Comparison of ENCODE assay signal across 10 mouse cellular contexts in the genomic region with DNA sequence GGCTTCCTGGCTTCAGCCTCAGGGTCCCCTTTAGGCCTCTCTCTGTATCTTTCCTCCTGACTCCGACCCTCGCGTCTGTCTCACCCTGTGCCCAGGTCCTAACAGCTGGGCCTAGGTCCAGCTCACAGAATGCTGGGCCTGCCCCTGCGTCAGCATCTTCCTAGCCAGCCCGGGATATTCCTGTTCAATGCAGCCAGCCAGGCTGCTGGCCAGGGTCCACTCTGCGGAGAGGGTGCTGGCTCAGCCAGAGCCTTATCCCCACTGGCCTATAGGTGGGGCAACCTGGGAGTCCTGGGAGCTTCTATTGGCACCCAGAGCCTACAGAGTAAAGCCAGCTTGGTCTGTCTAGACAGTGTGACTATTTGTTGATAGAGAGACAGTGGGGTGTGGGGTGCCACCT. TPM values are rescaled to one million over a fixed set of nuclear protein-coding genes. Genes with fewer than 3 reads are reported as not detected.
A peak's percentile ranks its signal among the peaks of the same experiment; 100 is the strongest.
DNase-seq lines count a peak whose midpoint lies in the region; ATAC-seq and TF ChIP-seq lines count a peak whose summit lies in the region.
"Had no signal": no experiment of that assay in that cellular context is flagged by ENCODE, and none has a peak within 500 bp of the region (broad histone marks: within the 10 kb centered on the region; RNA-seq: fewer than 3 reads in every experiment).

No protein-coding gene starts in this region.

- TF ChIP-seq CTCF in hindbrain, postnatal 0 days (IDR thresholded peaks at IDR 0.05; ENCODE audit: low read depth) = no peak

- H3K9me3 ChIP-seq in hindbrain, embryonic 13.5 days = no peaks in the 10 kb centered on the region
- H3K9me3 ChIP-seq in hindbrain, postnatal 0 days (ENCODE audit: low read length) = no peaks in the 10 kb centered on the region
- no peaks in the 10 kb centered on the region for H3K9me3 ChIP-seq in embryonic facial prominence, embryonic 13.5 days
- no peaks in the 10 kb centered on the region for H3K9me3 ChIP-seq in heart, embryonic 15.5 days (replicated peaks)
- no peaks in the 10 kb centered on the region for H3K9me3 ChIP-seq in liver, embryonic 11.5 days (ENCODE audit: control insufficient read depth, low read length)

- H3K36me3 ChIP-seq in hindbrain, embryonic 13.5 days = no peaks in the 10 kb centered on the region
- H3K36me3 ChIP-seq in hindbrain, postnatal 0 days (ENCODE audit: insufficient read depth, low read length) = no peaks in the 10 kb centered on the region
- no peaks in the 10 kb centered on the region for H3K36me3 ChIP-seq in embryonic facial prominence, embryonic 13.5 days
- no peaks in the 10 kb centered on the region for H3K36me3 ChIP-seq in heart, embryonic 15.5 days
- H3K36me3 ChIP-seq in liver, embryonic 11.5 days (ENCODE audit: control insufficient read depth, insufficient read depth, low read length) = peaks cover 13% of the 10 kb centered on the region

- no peak for ATAC-seq in hindbrain, embryonic 13.5 days (ENCODE audit: low FRiP score)
- no peak for ATAC-seq in hindbrain, postnatal 0 days
- no peak for ATAC-seq in embryonic facial prominence, embryonic 13.5 days (ENCODE audit: insufficient number of reproducible peaks, insufficient read depth, low FRiP score, low TSS enrichment, low read depth)
- ATAC-seq in heart, embryonic 15.5 days (replicated peaks; ENCODE audit: insufficient number of reproducible peaks, insufficient read depth, low FRiP score, low read depth) = no peak
- ATAC-seq in liver, embryonic 11.5 days (replicated peaks; ENCODE audit: low FRiP score) = no peak

- peak overlapping the region; percentile 13; the same call in 1 of the 2 replicates for H3K9ac ChIP-seq in hindbrain, embryonic 13.5 days
- H3K9ac ChIP-seq in hindbrain, postnatal 0 days (replicated peaks; ENCODE audit: low read length) = no peak overlapping the region
- 0 out of 2 replicates have a peak overlapping the region, but pooled peaks have one; percentile 27 for H3K9ac ChIP-seq in embryonic facial prominence, embryonic 13.5 days
- H3K9ac ChIP-seq in heart, embryonic 15.5 days = no peak overlapping the region
- H3K9ac ChIP-seq in liver, embryonic 11.5 days (ENCODE audit: low read depth, low read length) = peak overlapping the region; percentile 93

- H3K4me2 ChIP-seq in hindbrain, embryonic 13.5 days = no peak overlapping the region
- no peak overlapping the region for H3K4me2 ChIP-seq in hindbrain, postnatal 0 days (ENCODE audit: low read depth, low read length)
- no peak overlapping the region; the same call in 1 of the 2 replicates for H3K4me2 ChIP-seq in embryonic facial prominence, embryonic 13.5 days
- peak overlapping the region; percentile 84 for H3K4me2 ChIP-seq in heart, embryonic 15.5 days
- H3K4me2 ChIP-seq in liver, embryonic 11.5 days = peak overlapping the region; percentile 99

- WGBS in hindbrain, embryonic 13.5 days = 73% methylated on average over 6 of the region's 6 CpGs
- 71% methylated on average over 6 of the region's 6 CpGs for WGBS in hindbrain, postnatal 0 days
- WGBS in embryonic facial prominence, embryonic 13.5 days = 66% methylated on average over 6 of the region's 6 CpGs
- 72% methylated on average over 6 of the region's 6 CpGs for WGBS in heart, embryonic 15.5 days
- WGBS in liver, embryonic 11.5 days = 81% methylated on average over 6 of the region's 6 CpGs

- no peak for DNase-seq in hindbrain, postnatal 0 days (ENCODE audit: low spot score)
- DNase-seq in liver, embryonic 11.5 days (ENCODE audit: low spot score) = no peak
- no peak for DNase-seq in thymus, adult 18-20 months
- no peak for DNase-seq in natural killer cell, adult 2 months (ENCODE audit: low spot score in 2 of 2)
- DNase-seq in thymus, postnatal 14 days = no peak

- no peak overlapping the region for H3K4me3 ChIP-seq in hindbrain, embryonic 13.5 days
- no peak overlapping the region for H3K4me3 ChIP-seq in hindbrain, postnatal 0 days (ENCODE audit: low read length)
- H3K4me3 ChIP-seq in embryonic facial prominence, embryonic 13.5 days = 0 out of 2 replicates have a peak overlapping the region, but pooled peaks have one; percentile 9
- H3K4me3 ChIP-seq in heart, embryonic 15.5 days = no peak overlapping the region
- H3K4me3 ChIP-seq in liver, embryonic 11.5 days (ENCODE audit: low read depth, low read length) = peak overlapping the region; percentile 76
- H3K4me3 ChIP-seq: layer of hippocampus, adult 2 months had no signal

- no peak overlapping the region for H3K27ac ChIP-seq in hindbrain, embryonic 13.5 days
- no peak overlapping the region for H3K27ac ChIP-seq in hindbrain, postnatal 0 days
- no peak overlapping the region for H3K27ac ChIP-seq in embryonic facial prominence, embryonic 13.5 days
- no peak overlapping the region for H3K27ac ChIP-seq in heart, embryonic 15.5 days
- H3K27ac ChIP-seq in liver, embryonic 11.5 days (ENCODE audit: low read depth, low read length) = peak overlapping the region; percentile 100
- H3K27ac ChIP-seq: layer of hippocampus, adult 2 months had no signal

- peaks cover 13% of the 10 kb centered on the region for H3K4me1 ChIP-seq in hindbrain, embryonic 13.5 days (replicated peaks)
- peaks cover 10% of the 10 kb centered on the region; the same call in 1 of the 2 replicates for H3K4me1 ChIP-seq in hindbrain, postnatal 0 days (ENCODE audit: insufficient read depth, low read length)
- peaks cover 28% of the 10 kb centered on the region for H3K4me1 ChIP-seq in embryonic facial prominence, embryonic 13.5 days
- peaks cover 49% of the 10 kb centered on the region for H3K4me1 ChIP-seq in heart, embryonic 15.5 days (replicated peaks)
- peaks cover 73% of the 10 kb centered on the region for H3K4me1 ChIP-seq in liver, embryonic 11.5 days (replicated peaks; ENCODE audit: control insufficient read depth, insufficient read depth, low read length)

- peaks cover 26% of the 10 kb centered on the region for H3K27me3 ChIP-seq in hindbrain, embryonic 13.5 days
- H3K27me3 ChIP-seq in hindbrain, postnatal 0 days (ENCODE audit: insufficient read depth, low read length) = peaks cover 4% of the 10 kb centered on the region; the same call in 1 of the 2 replicates
- H3K27me3 ChIP-seq in embryonic facial prominence, embryonic 13.5 days = peaks cover 18% of the 10 kb centered on the region
- no peaks in the 10 kb centered on the region for H3K27me3 ChIP-seq in heart, embryonic 15.5 days
- no peaks in the 10 kb centered on the region for H3K27me3 ChIP-seq in liver, embryonic 11.5 days (replicated peaks; ENCODE audit: control insufficient read depth, insufficient read depth, low read length)

RNA-seq across cellular contexts. Expression of a gene that starts 1.6 kb away (rescaled TPM):
- not detected in 2 replicates for polyA plus RNA-seq in hindbrain, embryonic 13.5 days (2015; fragmentation: Nextera tagmentation; extraction: Ambion mirVana)
- not detected in 2 replicates for total RNA-seq in hindbrain, postnatal 0 days (2014; rRNA removed)
- not detected in 2 replicates for polyA plus RNA-seq in hindbrain, postnatal 0 days (2015; fragmentation: Nextera tagmentation; extraction: Ambion mirVana)
- polyA plus RNA-seq in embryonic facial prominence, embryonic 13.5 days (2015; fragmentation: Nextera tagmentation; extraction: Ambion mirVana) = 0.11 TPM in 1 of 2 replicates, not detected in the other
- 0.10 and 0.18 TPM in 2 replicates for polyA plus RNA-seq in heart, embryonic 15.5 days (2015; fragmentation: Nextera tagmentation; extraction: Ambion mirVana)
- 0.10 and 0.11 TPM in 2 replicates for polyA plus RNA-seq in liver, embryonic 11.5 days (2014; fragmentation: Nextera tagmentation; extraction: Ambion mirVana)
- total RNA-seq: layer of hippocampus, adult 2 months had no signal
- polyA plus RNA-seq: embryonic facial prominence, embryonic 11.5 days had no signal

RNA-seq across cellular contexts. Expression of a gene that starts 2.2 kb away (rescaled TPM):
- 94.7 and 95.1 TPM in 2 replicates for polyA plus RNA-seq in hindbrain, embryonic 13.5 days (2015; fragmentation: Nextera tagmentation; extraction: Ambion mirVana)
- 69.7 and 70.1 TPM in 2 replicates for total RNA-seq in hindbrain, postnatal 0 days (2014; rRNA removed)
- 33.3 and 33.7 TPM in 2 replicates for polyA plus RNA-seq in hindbrain, postnatal 0 days (2015; fragmentation: Nextera tagmentation; extraction: Ambion mirVana)
- 69.6 and 80.3 TPM in 2 replicates for polyA plus RNA-seq in embryonic facial prominence, embryonic 13.5 days (2015; fragmentation: Nextera tagmentation; extraction: Ambion mirVana)
- polyA plus RNA-seq in heart, embryonic 15.5 days (2015; fragmentation: Nextera tagmentation; extraction: Ambion mirVana) = 75.6 and 86.4 TPM in 2 replicates
- polyA plus RNA-seq in liver, embryonic 11.5 days (2014; fragmentation: Nextera tagmentation; extraction: Ambion mirVana) = 108 and 116 TPM in 2 replicates

Comparison
In these comparisons a context has a peak if more than half of its experiments do, and no peak if none do; other contexts are left out.
1. H3K9ac ChIP-seq: peak in hindbrain, embryonic 13.5 days (single experiment), embryonic facial prominence, embryonic 13.5 days (single experiment) and liver, embryonic 11.5 days (single experiment); none in hindbrain, postnatal 0 days (single experiment) and heart, embryonic 15.5 days (single experiment).
2. H3K4me2 ChIP-seq: peak in heart, embryonic 15.5 days (single experiment) and liver, embryonic 11.5 days (single experiment); none in hindbrain, embryonic 13.5 days (single experiment), hindbrain, postnatal 0 days (single experiment) and embryonic facial prominence, embryonic 13.5 days (single experiment).
3. H3K4me3 ChIP-seq: peak in embryonic facial prominence, embryonic 13.5 days (single experiment) and liver, embryonic 11.5 days (single experiment); none in hindbrain, embryonic 13.5 days (single experiment), hindbrain, postnatal 0 days (single experiment) and heart, embryonic 15.5 days (single experiment).